In the genomic region with DNA sequence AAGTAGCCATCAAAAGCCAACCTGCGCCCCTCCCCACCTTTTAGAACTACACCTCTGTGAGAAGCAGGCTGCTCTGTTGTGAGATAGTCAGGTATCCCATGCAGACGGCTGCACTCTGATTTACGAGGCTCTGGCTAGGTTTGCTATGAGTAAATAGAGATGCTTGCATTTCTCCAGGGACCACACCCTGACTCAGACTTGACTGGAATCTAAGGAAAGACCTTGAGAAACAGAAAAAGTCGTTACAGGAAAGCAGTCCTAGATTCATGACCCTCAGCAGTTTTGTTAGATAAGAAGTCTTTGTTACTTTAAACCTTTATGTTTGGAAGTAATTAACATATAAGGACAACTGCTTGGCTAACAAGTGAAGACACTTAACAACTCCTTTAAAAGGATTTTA, we compare ENCODE assay signal across 21 mouse cellular contexts. TPM values are rescaled to one million over a fixed set of nuclear protein-coding genes. Genes with fewer than 3 reads are reported as not detected.
"Had no signal": no experiment of that assay in that cellular context is flagged by ENCODE, and none has a peak within 500 bp of the region (broad histone marks: within the 10 kb centered on the region; RNA-seq: fewer than 3 reads in every experiment).

No protein-coding gene starts in this region.

- ATAC-seq: lung, postnatal 0 days had no signal

- H3K4me2 ChIP-seq: lung, embryonic 15.5 days; midbrain, embryonic 15.5 days; neural tube, embryonic 13.5 days; neural tube, embryonic 15.5 days had no signal

- DNase-seq: lung, adult 2 months; lung, postnatal 14 days; lung, postnatal 36 days; right cerebral cortex, adult 18-20 months; right cerebral cortex, postnatal 25 days; right cerebral cortex, postnatal 4 days; spleen, adult 18-20 months; thymus, adult 18-20 months; thymus, postnatal 14 days; thymus, postnatal 36 days had no signal

- H3K36me3 ChIP-seq: lung, embryonic 15.5 days; midbrain, embryonic 10.5 days; midbrain, embryonic 12.5 days; midbrain, embryonic 15.5 days; neural tube, embryonic 13.5 days; neural tube, embryonic 15.5 days had no signal

- H3K27me3 ChIP-seq: lung, embryonic 15.5 days; neural tube, embryonic 13.5 days; neural tube, embryonic 15.5 days had no signal

- H3K27ac ChIP-seq: lung, embryonic 15.5 days; macrophage; midbrain, embryonic 10.5 days; midbrain, embryonic 12.5 days; neural tube, embryonic 13.5 days; neural tube, embryonic 15.5 days had no signal

- H3K4me3 ChIP-seq: lung, embryonic 15.5 days; midbrain, embryonic 10.5 days; midbrain, embryonic 12.5 days; midbrain, embryonic 15.5 days; myocyte; neural tube, embryonic 13.5 days; neural tube, embryonic 15.5 days had no signal

- H3K9me3 ChIP-seq: lung, embryonic 15.5 days; midbrain, embryonic 10.5 days; midbrain, embryonic 12.5 days; midbrain, embryonic 15.5 days; neural tube, embryonic 13.5 days; neural tube, embryonic 15.5 days had no signal

- H3K9ac ChIP-seq: lung, embryonic 15.5 days; midbrain, embryonic 12.5 days; midbrain, embryonic 15.5 days; neural tube, embryonic 13.5 days; neural tube, embryonic 15.5 days had no signal

- H3K4me1 ChIP-seq: lung, embryonic 15.5 days had no signal

RNA-seq across cellular contexts. Expression of a gene that starts 49.3 kb away (rescaled TPM):
- total RNA-seq: megakaryocyte progenitor cell, adult 5-6 weeks; megakaryocyte-erythroid progenitor cell, adult 5-6 weeks had no signal
- polyA plus RNA-seq: macrophage had no signal
